Mouse (Mus musculus): ENCODE measurements around the gene Tsga10ip. TPM values are rescaled to one million over a fixed set of nuclear protein-coding genes. Genes with fewer than 3 reads are reported as not detected.

The Tsga10ip gene
- polyA plus RNA-seq, 1 experiment from 2014 or later, result 1.8 TPM

DNA sequence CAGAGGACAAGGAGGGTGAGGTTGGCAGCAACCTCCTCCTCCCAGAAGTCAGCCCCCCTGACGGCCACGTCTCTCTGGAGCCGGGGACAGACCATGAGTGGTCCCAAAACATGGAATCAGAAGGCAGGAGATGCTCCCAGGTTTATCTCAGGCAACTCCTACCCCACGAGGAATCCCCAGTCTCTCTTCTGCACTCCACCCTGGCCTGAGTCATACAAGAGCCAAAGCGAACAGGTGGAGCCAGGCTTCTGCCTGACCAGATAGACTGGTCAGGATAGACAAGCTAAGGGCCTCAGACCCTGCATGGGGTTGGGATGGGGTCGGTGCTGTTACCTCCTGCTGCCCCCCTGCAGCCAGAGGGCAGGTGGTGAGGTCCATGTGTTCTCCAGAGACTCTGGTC lies 54.3 kb downstream of the Tsga10ip start:
- 68% methylated on average over 6 of the region's 6 CpGs for WGBS
- DNase-seq (ENCODE audit: low spot score), result no peak
- H3K36me3 ChIP-seq, result no peaks in the 10 kb centered on the region
- no peak overlapping the region for H3K4me3 ChIP-seq
- peaks cover 9% of the 10 kb centered on the region for H3K4me1 ChIP-seq
- peaks cover 16% of the 10 kb centered on the region; the same call in 1 of the 2 replicates for H3K27me3 ChIP-seq (ENCODE audit: insufficient read depth, poor library complexity, severe bottlenecking)
- no peaks in the 10 kb centered on the region for H3K9me3 ChIP-seq
- no peak overlapping the region for H3K27ac ChIP-seq

DNA sequence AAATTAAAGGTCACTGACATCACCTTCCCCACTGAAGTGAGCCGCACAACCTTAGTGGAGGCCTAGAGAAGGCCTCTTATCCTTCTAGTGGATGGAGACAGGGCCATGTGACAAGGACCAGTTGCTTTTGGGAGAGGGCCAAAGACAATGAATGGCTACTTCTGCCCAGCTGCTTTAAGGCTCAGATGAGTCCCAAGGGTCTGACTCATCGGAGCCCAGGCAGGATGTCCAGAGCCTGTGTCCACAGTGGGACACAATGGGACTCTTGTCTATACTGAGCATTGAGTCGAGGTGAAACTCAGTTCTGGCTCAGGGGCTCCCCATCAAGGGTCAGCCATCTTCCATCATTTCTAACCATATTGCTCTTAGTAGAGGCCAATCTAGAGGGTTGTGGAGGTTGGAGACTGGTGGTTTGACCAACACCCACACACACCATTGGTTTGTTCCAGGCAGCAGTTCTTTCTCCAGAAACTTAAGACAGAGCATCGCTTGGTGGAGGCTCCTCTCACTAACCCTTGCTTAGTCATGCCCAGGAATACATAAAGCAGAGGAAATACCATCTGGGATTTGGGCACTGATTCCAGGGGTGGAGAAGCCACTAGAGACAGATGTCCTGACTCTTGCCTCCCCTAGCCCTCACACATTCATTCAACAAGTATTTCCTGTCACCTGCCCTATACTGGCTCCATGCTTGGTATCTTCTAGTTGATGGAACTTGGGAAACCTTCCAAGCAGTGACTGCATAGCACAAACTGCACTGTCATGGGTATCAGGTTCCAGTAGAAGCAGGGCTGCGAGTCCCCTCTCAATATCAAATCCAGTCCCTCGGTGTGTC lies 56.8 kb downstream of the Tsga10ip start:
- H3K4me1 ChIP-seq, result peaks cover 9% of the 10 kb centered on the region
- H3K4me3 ChIP-seq, result no peak overlapping the region
- H3K9me3 ChIP-seq, result no peaks in the 10 kb centered on the region
- no peaks in the 10 kb centered on the region for H3K36me3 ChIP-seq
- DNase-seq (ENCODE audit: low spot score), result no peak
- peaks cover 16% of the 10 kb centered on the region; the same call in 1 of the 2 replicates for H3K27me3 ChIP-seq (ENCODE audit: insufficient read depth, poor library complexity, severe bottlenecking)
- WGBS, result 68% methylated on average over 6 of the region's 6 CpGs
- H3K27ac ChIP-seq, result no peak overlapping the region

DNA sequence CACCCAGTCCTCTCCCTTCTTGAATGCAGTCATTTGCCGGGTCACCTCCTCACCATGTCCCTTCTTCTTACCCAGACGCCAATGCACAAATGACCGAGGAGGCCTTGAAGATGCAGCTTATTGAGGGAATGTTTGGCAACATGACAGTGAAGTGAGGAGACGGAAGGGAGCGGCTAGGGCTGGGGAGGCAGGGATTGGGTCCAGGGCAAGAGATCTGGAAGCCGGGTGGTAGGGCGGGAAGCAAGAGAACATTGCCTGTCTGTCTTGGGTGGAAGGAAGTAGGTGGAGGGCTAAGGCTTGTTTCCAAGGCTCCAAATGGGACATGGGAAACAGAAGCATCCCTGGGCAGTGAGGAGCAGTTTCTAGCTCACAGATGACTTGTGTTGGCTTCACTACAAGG lies 61.0 kb downstream of the Tsga10ip start:
- H3K4me3 ChIP-seq, result no peak overlapping the region
- WGBS, result 90% methylated on average over 7 of the region's 7 CpGs

More for the DNA sequence above, 61.0 kb downstream of the Tsga10ip start:
- no peaks in the 10 kb centered on the region for H3K36me3 ChIP-seq
- H3K9me3 ChIP-seq, result no peaks in the 10 kb centered on the region
- no peak for DNase-seq (ENCODE audit: low spot score)
- H3K27me3 ChIP-seq (ENCODE audit: insufficient read depth, poor library complexity, severe bottlenecking), result no peaks in the 10 kb centered on the region
- 0 out of 2 replicates have a peak, but pooled peaks cover 3% of the 10 kb centered on the region for H3K4me1 ChIP-seq
- no peak overlapping the region for H3K27ac ChIP-seq

Other genes with a start within 250 kb of the Tsga10ip start
- gene Pacs1, start 129.4 kb downstream of the Tsga10ip start, polyA plus RNA-seq (2016; fragmentation: Nextera tagmentation; extraction: Ambion mirVana), result 23.1 and 23.4 TPM in 2 replicates
- 261 and 313 TPM in 2 replicates for gene Sf3b2, start 107.1 kb downstream of the Tsga10ip start, polyA plus RNA-seq (2016; fragmentation: Nextera tagmentation; extraction: Ambion mirVana)
- gene Gal3st3, start 104.2 kb downstream of the Tsga10ip start, polyA plus RNA-seq (2016; fragmentation: Nextera tagmentation; extraction: Ambion mirVana), result 2.8 and 4.5 TPM in 2 replicates
- gene Catsper1, start 66.8 kb downstream of the Tsga10ip start, polyA plus RNA-seq (2016; fragmentation: Nextera tagmentation; extraction: Ambion mirVana), result not detected in 2 replicates
- 0.23 TPM in 1 of 2 replicates, not detected in the other for gene Cst6, start 53.0 kb downstream of the Tsga10ip start, polyA plus RNA-seq (2016; fragmentation: Nextera tagmentation; extraction: Ambion mirVana)
- 58.0 and 72.6 TPM in 2 replicates for gene Eif1ad, start 35.8 kb downstream of the Tsga10ip start, polyA plus RNA-seq (2016; fragmentation: Nextera tagmentation; extraction: Ambion mirVana)
- 533 and 575 TPM in 2 replicates for gene Banf1, start 35.4 kb downstream of the Tsga10ip start, polyA plus RNA-seq (2016; fragmentation: Nextera tagmentation; extraction: Ambion mirVana)
- gene Sart1, start 13.8 kb downstream of the Tsga10ip start, polyA plus RNA-seq (2016; fragmentation: Nextera tagmentation; extraction: Ambion mirVana), result 52.7 and 88.8 TPM in 2 replicates
- 173 and 209 TPM in 2 replicates for gene Drap1, start 22.5 kb upstream of the Tsga10ip start, polyA plus RNA-seq (2016; fragmentation: Nextera tagmentation; extraction: Ambion mirVana)
- gene AI837181, start 22.6 kb upstream of the Tsga10ip start, polyA plus RNA-seq (2016; fragmentation: Nextera tagmentation; extraction: Ambion mirVana), result 39.3 and 49.1 TPM in 2 replicates
- 0.34 and 0.49 TPM in 2 replicates for gene Fosl1, start 45.0 kb upstream of the Tsga10ip start, polyA plus RNA-seq (2016; fragmentation: Nextera tagmentation; extraction: Ambion mirVana)
- 8.3 and 11.6 TPM in 2 replicates for gene Ccdc85b, start 55.4 kb upstream of the Tsga10ip start, polyA plus RNA-seq (2016; fragmentation: Nextera tagmentation; extraction: Ambion mirVana)
- 79.5 and 87.9 TPM in 2 replicates for gene Fibp, start 58.1 kb upstream of the Tsga10ip start, polyA plus RNA-seq (2016; fragmentation: Nextera tagmentation; extraction: Ambion mirVana)
- 0.85 and 1.1 TPM in 2 replicates for gene Ctsw, start 66.0 kb upstream of the Tsga10ip start, polyA plus RNA-seq (2016; fragmentation: Nextera tagmentation; extraction: Ambion mirVana)
- gene Efemp2, start 71.4 kb upstream of the Tsga10ip start, polyA plus RNA-seq (2016; fragmentation: Nextera tagmentation; extraction: Ambion mirVana), result 62.7 and 92.3 TPM in 2 replicates
- gene Mus81, start 85.9 kb upstream of the Tsga10ip start, polyA plus RNA-seq (2016; fragmentation: Nextera tagmentation; extraction: Ambion mirVana), result 41.7 and 44.7 TPM in 2 replicates
- 2,322 and 2,829 TPM in 2 replicates for gene Cfl1, start 87.9 kb upstream of the Tsga10ip start, polyA plus RNA-seq (2016; fragmentation: Nextera tagmentation; extraction: Ambion mirVana)
- gene 1700020D05Rik, start 101.3 kb upstream of the Tsga10ip start, polyA plus RNA-seq (2016; fragmentation: Nextera tagmentation; extraction: Ambion mirVana), result 0.14 and 0.25 TPM in 2 replicates
- 10.6 and 15.6 TPM in 2 replicates for gene Snx32, start 108.0 kb upstream of the Tsga10ip start, polyA plus RNA-seq (2016; fragmentation: Nextera tagmentation; extraction: Ambion mirVana)
- 0.35 TPM in 1 of 2 replicates, not detected in the other for gene Ovol1, start 158.1 kb upstream of the Tsga10ip start, polyA plus RNA-seq (2016; fragmentation: Nextera tagmentation; extraction: Ambion mirVana)
- 2.2 and 2.7 TPM in 2 replicates for gene Ap5b1, start 165.5 kb upstream of the Tsga10ip start, polyA plus RNA-seq (2016; fragmentation: Nextera tagmentation; extraction: Ambion mirVana)
- 113 and 142 TPM in 2 replicates for gene Rnaseh2c, start 199.3 kb upstream of the Tsga10ip start, polyA plus RNA-seq (2016; fragmentation: Nextera tagmentation; extraction: Ambion mirVana)
- 33.2 and 35.4 TPM in 2 replicates for gene Kat5, start 207.7 kb upstream of the Tsga10ip start, polyA plus RNA-seq (2016; fragmentation: Nextera tagmentation; extraction: Ambion mirVana)
- gene Rela, start 235.0 kb upstream of the Tsga10ip start, polyA plus RNA-seq (2016; fragmentation: Nextera tagmentation; extraction: Ambion mirVana), result 36.8 and 38.1 TPM in 2 replicates